Mouse (Mus musculus) spleen, postnatal 14 days (tissue): Measurements from ENCODE around the gene Ksr1.
A peak's percentile ranks its signal among the peaks of the same experiment; 100 is the strongest.

Source experiments
- DNase-seq, 2 experiments: peaks; one replicate each; pipeline ENCODE4 v3.0.0; 2021 to 2022; ENCODE audit warnings: low spot score in 2 of 2

Gene Ksr1

DNA sequence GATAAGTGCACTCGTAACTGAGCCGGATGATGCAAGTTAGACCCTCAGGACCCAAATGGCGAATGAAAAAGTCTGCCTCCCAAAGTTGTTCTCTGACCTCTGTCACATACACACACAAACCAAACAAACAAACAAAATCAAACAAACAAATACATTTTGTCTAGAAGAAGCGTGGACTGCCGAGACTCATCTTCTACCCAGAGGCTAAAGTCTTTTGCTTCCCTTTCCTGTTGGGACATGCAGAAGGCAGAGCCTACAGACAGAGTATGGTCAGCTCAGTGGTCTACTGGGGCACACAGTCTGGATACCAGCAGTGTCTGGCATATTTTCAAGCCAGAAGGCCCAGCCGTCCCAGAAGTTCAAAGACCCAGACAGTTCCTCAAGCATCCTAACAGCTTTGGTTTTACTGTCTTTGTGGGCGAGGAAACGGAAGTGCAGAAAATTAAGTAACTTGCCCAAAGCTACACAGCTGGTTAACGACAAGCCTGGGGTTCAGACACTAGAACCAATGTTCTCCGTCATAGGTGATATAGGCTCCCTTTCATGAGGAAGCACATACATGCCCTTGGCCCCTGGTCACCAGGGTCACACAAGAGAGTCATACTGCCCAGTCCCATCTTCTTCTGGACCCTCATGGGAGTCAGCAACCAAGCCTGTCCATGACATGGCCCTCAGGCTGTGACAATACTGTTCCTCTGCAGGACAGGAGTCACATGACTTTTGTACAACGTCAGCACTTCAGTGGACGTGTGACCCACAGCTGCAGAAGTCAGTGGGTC is 163.5 kb downstream of the Ksr1 start:
- no peak for DNase-seq

- no peak for DNase-seq
Measured at GRCm38 (mm10) chr11:78982042-78982441, 164.2 kb downstream of the Ksr1 start.

DNA sequence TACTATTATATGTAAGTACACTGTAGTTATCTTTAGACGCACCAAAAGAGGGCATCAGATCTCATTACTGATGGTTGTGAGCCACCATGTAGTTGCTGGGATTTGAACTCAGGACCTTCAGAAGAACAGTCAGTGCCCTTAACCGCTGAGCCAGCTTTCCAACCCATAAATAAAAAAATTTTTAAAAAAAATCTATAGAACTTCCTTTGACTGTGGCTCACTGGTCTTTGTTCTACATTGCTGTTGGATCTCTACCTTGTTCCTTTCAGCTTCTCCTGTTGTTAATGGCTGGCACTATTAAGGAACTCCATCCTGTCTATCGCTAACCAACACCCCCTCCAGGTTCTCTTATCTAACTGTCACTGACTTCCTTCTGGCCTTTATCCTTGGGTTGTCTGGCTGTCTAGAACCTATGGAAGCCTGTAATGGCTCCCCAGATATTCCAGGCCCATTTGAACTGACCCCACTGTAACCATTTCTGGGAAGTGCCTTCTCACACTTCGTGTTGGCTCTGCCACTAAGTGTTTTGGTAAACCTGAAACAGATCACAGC is 166.0 kb downstream of the Ksr1 start:
- no peak for DNase-seq

- no peak for DNase-seq
Measured at GRCm38 (mm10) chr11:78978176-78979019, 167.8 kb downstream of the Ksr1 start.

- no peak for DNase-seq
Measured at GRCm38 (mm10) chr11:78976731-78977510, 169.3 kb downstream of the Ksr1 start.

GRCm38 (mm10) chr11:78973381-78974150 is 172.6 kb downstream of the Ksr1 start:
- DNase-seq: no peak

- no peak for DNase-seq
Measured at GRCm38 (mm10) chr11:78972811-78973351, 173.3 kb downstream of the Ksr1 start.

DNA sequence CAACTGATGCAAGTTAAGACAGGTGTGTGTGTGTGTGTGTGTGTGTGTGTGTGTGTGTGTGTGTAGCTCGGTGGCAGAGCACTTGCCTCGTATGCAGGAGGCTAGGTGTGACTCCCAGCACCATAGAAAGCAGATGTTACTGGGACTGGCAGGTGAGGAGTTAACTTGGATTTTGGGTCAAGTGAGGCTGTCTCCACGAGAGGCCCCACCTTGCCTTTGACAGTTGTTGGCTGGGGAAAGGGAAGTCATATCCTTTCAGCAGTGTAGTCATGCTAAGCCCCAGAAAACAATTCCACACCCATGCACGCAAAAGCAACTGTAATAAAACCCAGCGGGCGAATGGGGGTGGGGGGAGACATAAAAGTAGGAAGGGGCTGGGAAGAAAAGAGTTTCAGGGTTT is 173.9 kb downstream of the Ksr1 start:
- DNase-seq: no peak

DNA sequence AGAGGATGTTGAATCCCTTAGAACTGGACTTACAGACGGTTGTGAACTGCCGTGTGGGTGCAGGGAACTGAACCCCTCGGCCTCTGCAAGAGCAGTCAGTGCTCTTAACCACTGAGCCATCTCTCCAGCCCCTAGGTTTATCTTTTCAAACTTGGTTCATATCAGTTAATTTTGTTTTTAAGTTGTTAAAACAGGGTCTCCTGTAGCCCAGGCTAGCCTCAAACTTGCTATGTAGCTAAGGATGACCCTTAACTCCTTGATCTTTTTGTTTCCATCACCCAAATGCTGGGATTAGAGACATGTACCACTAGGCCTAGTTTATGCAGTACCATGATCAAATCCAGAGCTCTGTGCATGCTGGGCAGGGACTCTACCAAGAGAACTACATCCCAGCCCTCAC is 174.5 kb downstream of the Ksr1 start:
- no peak for DNase-seq

DNA sequence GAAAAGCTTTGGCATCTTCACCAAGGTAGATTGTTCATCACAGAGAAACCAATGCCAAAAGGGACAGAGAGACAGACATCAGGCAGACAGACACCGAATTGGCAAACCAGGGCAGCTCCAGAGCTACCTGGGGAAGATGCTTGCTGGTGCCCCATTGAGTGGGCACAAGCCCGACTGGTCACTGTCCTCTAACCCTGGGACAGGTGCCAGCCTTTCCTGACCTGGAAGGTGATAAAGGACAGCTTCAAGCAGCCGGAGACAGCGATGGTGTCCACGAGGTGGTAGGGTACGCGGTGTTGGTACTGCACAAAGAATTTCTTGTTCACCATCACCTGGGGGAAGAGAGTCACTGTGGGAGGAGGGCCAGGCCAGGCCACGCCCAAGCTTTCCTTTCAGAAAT is 175.1 kb downstream of the Ksr1 start:
- DNase-seq: no peak

DNA sequence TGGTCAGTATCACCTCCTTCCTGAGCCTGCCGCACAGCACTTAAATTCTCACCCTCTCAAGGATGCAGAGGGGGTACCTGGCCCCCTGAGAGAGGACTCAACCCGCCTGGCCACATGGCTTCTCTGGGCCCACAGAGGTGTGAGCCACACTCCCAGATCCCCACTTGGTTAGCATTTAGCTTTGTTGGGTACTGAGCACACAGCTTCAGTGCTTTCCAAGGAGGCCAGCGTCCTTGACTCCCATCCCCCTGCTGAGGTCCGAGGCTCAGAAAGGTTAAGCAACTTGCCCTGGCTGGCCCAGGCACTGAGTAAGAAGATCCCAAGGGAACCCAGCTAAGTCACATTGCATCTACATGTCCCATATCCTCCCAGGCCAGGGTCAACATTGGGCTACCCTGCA is 178.1 kb downstream of the Ksr1 start:
- DNase-seq: no peak

DNA sequence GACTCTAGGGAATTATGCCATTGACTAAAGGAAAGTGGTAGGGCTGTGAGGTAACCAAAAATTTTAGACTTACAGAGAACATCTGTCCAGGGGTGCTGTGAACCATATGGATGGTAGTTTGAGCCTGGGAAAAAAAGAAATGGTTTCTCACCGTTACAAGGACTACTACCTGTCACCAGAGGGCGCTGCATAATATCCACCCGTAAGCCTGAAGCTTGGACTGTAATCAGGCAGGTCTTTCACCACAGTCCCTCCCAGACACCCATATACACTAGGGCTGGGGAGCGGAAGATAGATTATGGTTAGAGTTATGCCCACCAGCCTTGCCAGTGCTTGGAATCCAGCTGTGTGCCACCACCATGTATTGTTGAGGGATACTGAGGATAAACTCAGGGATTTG is 178.8 kb downstream of the Ksr1 start:
- peak in 1 of 2 experiments; percentile 46 for DNase-seq
